Mouse (Mus musculus) G1E (cell line): ENCODE data around the gene Map2k5. TPM values are rescaled to one million over a fixed set of nuclear protein-coding genes. Genes with fewer than 3 reads are reported as not detected.

ENCODE experiments used
- ATAC-seq: 2 replicates; pipeline ENCODE4 v1.8.0; 2016; ENCODE audit warnings: mild to moderate bottlenecking; ENCODE audit not compliant: insufficient number of reproducible peaks, poor library complexity, low FRiP score, severe bottlenecking; ENCODE audit errors: extremely low read depth
- DNase-seq: peaks from one replicate; pipeline ENCODE4 v3.0.0; 2012; ENCODE audit warnings: low spot score
- H3K27me3 ChIP-seq: 2 replicates; pipeline ENCODE4 v1.6.1; 2012; ENCODE audit warnings: mild to moderate bottlenecking, low read length, inconsistent platforms; ENCODE audit not compliant: insufficient read depth
- H3K36me3 ChIP-seq: replicated peaks from 2 replicates; pipeline ENCODE3; 2012; ENCODE audit warnings: mild to moderate bottlenecking, inconsistent platforms
- H3K4me1 ChIP-seq: 2 replicates; pipeline ENCODE4 v1.6.1; 2012; ENCODE audit warnings: low read depth, low read length, inconsistent platforms, mixed read lengths; ENCODE audit not compliant: insufficient read depth
- H3K4me3 ChIP-seq: 2 replicates; pipeline ENCODE4 v1.5.1; 2012; ENCODE audit warnings: low read depth, mild to moderate bottlenecking, inconsistent platforms, low read length, moderate library complexity, mixed read lengths
- H3K9me3 ChIP-seq: replicated peaks from 2 replicates; pipeline ENCODE4 v1.6.1; 2012; ENCODE audit warnings: inconsistent platforms
- CTCF ChIP-seq: IDR thresholded peaks from 2 replicates; pipeline ENCODE4 v1.5.1; 2012; ENCODE audit warnings: low read depth, low read length, inconsistent platforms, mixed read lengths
- GATA1 ChIP-seq: IDR thresholded peaks from 2 replicates; pipeline ENCODE4 v1.6.1; 2012; ENCODE audit warnings: borderline replicate concordance, low read length, inconsistent platforms, mixed read lengths
- GATA2 ChIP-seq: IDR thresholded peaks from 2 replicates; pipeline ENCODE4 v1.6.1; 2012; ENCODE audit warnings: low read depth, low read length, inconsistent platforms, borderline replicate concordance
- POLR2AphosphoS5 ChIP-seq: IDR thresholded peaks from 2 replicates; pipeline ENCODE4 v1.6.1; 2012; ENCODE audit warnings: low read depth, low read length, inconsistent platforms; ENCODE audit not compliant: insufficient replicate concordance
- TAL1 ChIP-seq: conservative IDR thresholded peaks from 2 replicates; pipeline ENCODE4 v1.6.1; 2012; ENCODE audit warnings: low read depth, low read length, inconsistent platforms, mixed read lengths
- polyA plus RNA-seq: library from polyadenylated mRNA; stranded (reverse); fragments of >175 nt; gene quantifications from 2 replicates; pipeline ENCODE4 v1.2.3, GENCODE M21; 2012
- total RNA-seq, 2 experiments: library from RNA; stranded (forward) in 1 of 2; stranded (reverse) in 1 of 2; fragments of 200-1000 nt in 1 of 2; fragments of >200 nt in 1 of 2; fragmentation: Nextera tagmentation in 1 of 2; gene quantifications; 2 replicates each; pipeline ENCODE4 v1.2.3; 2014 to 2017

Gene Map2k5
- total and polyA plus RNA-seq, 3 experiments: 18.0 to 32.4 (median 31.8) TPM

- Histone ChIP-seq H3K4me3 (no peak overlapping the region), H3K36me3 (peaks cover 49% of the 10 kb centered on the region), H3K4me1 (no peaks in the 10 kb centered on the region), H3K27me3 (no peaks in the 10 kb centered on the region), H3K9me3 (no peaks in the 10 kb centered on the region)
- ATAC-seq: no peak
- TF ChIP-seq POLR2AphosphoS5: no peak
- no peak for TF ChIP-seq GATA1
- no peak for TF ChIP-seq TAL1
- TF ChIP-seq GATA2: no peak
- no peak for TF ChIP-seq CTCF
- no peak for DNase-seq
Observed at GRCm38 (mm10) chr9:63284392-63284791, 93.3 kb downstream of the Map2k5 start.

GRCm38 (mm10) chr9:63281996-63282395, 95.7 kb downstream of the Map2k5 start:
- H3K9me3 ChIP-seq: no peaks in the 10 kb centered on the region
- ATAC-seq (no peak), DNase-seq (no peak)
- no peaks in the 10 kb centered on the region for H3K27me3 ChIP-seq
- peaks cover 41% of the 10 kb centered on the region for H3K36me3 ChIP-seq
- TF ChIP-seq GATA2 (no peak), POLR2AphosphoS5 (no peak), TAL1 (no peak)
- no peak overlapping the region for H3K4me3 ChIP-seq
- no peaks in the 10 kb centered on the region for H3K4me1 ChIP-seq

- no peak for TF ChIP-seq CTCF
- TF ChIP-seq TAL1: no peak
- no peak for TF ChIP-seq POLR2AphosphoS5
- TF ChIP-seq GATA2: no peak
- no peak for TF ChIP-seq GATA1
- no peak for ATAC-seq
- Histone ChIP-seq H3K9me3 (no peaks in the 10 kb centered on the region), H3K4me1 (no peaks in the 10 kb centered on the region), H3K36me3 (peaks cover 45% of the 10 kb centered on the region), H3K27me3 (no peaks in the 10 kb centered on the region), H3K4me3 (no peak overlapping the region)
- no peak for DNase-seq
Observed at GRCm38 (mm10) chr9:63281086-63281485, 96.6 kb downstream of the Map2k5 start.

GRCm38 (mm10) chr9:63273781-63274180, 103.9 kb downstream of the Map2k5 start:
- DNase-seq (no peak), ATAC-seq (no peak)
- Histone ChIP-seq H3K4me1 (no peaks in the 10 kb centered on the region), H3K27me3 (no peaks in the 10 kb centered on the region), H3K36me3 (peaks cover 49% of the 10 kb centered on the region), H3K4me3 (no peak overlapping the region), H3K9me3 (no peaks in the 10 kb centered on the region)
- TF ChIP-seq POLR2AphosphoS5: no peak
- no peak for TF ChIP-seq GATA2
- TF ChIP-seq GATA1: no peak
- no peak for TF ChIP-seq TAL1
- TF ChIP-seq CTCF: no peak

- Histone ChIP-seq H3K9me3 (no peaks in the 10 kb centered on the region), H3K36me3 (peaks cover 50% of the 10 kb centered on the region), H3K27me3 (no peaks in the 10 kb centered on the region), H3K4me3 (no peak overlapping the region), H3K4me1 (no peaks in the 10 kb centered on the region)
- ATAC-seq: no peak
- DNase-seq: no peak
- TF ChIP-seq CTCF (no peak), GATA2 (no peak), POLR2AphosphoS5 (no peak), TAL1 (no peak), GATA1 (no peak)
Observed at GRCm38 (mm10) chr9:63269839-63270238, 107.9 kb downstream of the Map2k5 start.

GRCm38 (mm10) chr9:63263188-63263587, 114.5 kb downstream of the Map2k5 start:
- no peak overlapping the region for H3K4me3 ChIP-seq
- no peak for ATAC-seq
- H3K27me3 ChIP-seq: no peaks in the 10 kb centered on the region
- peaks cover 56% of the 10 kb centered on the region for H3K36me3 ChIP-seq
- H3K4me1 ChIP-seq: no peaks in the 10 kb centered on the region
- H3K9me3 ChIP-seq: no peaks in the 10 kb centered on the region
- DNase-seq: no peak
- TF ChIP-seq CTCF (no peak), POLR2AphosphoS5 (no peak), TAL1 (no peak), GATA1 (no peak), GATA2 (no peak)

- no peaks in the 10 kb centered on the region for H3K4me1 ChIP-seq
- TF ChIP-seq CTCF (no peak), POLR2AphosphoS5 (no peak), GATA1 (no peak)
- DNase-seq: no peak
- no peaks in the 10 kb centered on the region for H3K9me3 ChIP-seq
- ATAC-seq: no peak
- no peak overlapping the region for H3K4me3 ChIP-seq
- no peaks in the 10 kb centered on the region for H3K27me3 ChIP-seq
- peaks cover 73% of the 10 kb centered on the region for H3K36me3 ChIP-seq
Observed at GRCm38 (mm10) chr9:63258768-63259167, 118.9 kb downstream of the Map2k5 start.
